Mouse (Mus musculus): Measurements from ENCODE around the gene Alb.

DNA sequence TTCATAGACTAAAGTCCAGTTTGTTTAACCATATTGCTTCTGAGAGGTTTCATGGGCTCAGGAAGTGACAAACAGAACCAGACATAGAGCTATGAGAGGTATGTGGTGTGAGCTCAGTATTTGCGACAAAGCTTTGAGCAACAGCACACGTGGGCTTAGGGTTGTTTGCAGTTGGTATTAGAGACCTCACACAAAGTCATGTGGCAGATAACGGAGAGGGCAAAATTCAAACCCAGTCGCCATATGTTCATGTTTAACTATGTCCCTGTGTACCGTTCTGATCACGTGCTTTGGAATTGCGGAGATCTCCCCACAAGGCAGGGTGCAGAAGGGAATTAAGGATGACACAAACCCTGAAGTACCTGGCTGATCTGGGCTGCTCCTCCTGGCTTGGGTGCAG, 27.6 kb downstream of the Alb start:
- no peak for TF ChIP-seq CTCF (IDR thresholded peaks at IDR 0.05; ENCODE audit: extremely low read depth, insufficient read depth, insufficient read length, insufficient replicate concordance)
- TF ChIP-seq POLR2A (IDR thresholded peaks at IDR 0.05; ENCODE audit: low read depth, low read length) = no peak

Measured in spleen, adult 2 months (tissue).